Mouse (Mus musculus) CH12.LX (cell line): Measurements from ENCODE around the gene 6030468B19Rik. TPM values are rescaled to one million over a fixed set of nuclear protein-coding genes. Genes with fewer than 3 reads are reported as not detected.

Experiments used
- DNase-seq: peaks from one replicate; pipeline ENCODE4 v3.0.0-alpha.2; 2013; ENCODE audit errors: extremely low read depth
- H3K27ac ChIP-seq: 2 replicates; pipeline ENCODE4 v1.5.1; 2012; ENCODE audit warnings: low read depth, mild to moderate bottlenecking, control low read depth, moderate library complexity; ENCODE audit not compliant: insufficient read depth
- H3K27me3 ChIP-seq: replicated peaks from 2 replicates; pipeline ENCODE3; 2012; ENCODE audit warnings: inconsistent platforms
- H3K36me3 ChIP-seq, 2 experiments: replicated peaks in 1 of 2; 2 replicates each; pipeline versions ENCODE3 to v1.6.1; 2012; ENCODE audit warnings: inconsistent platforms in 1 of 2, low read length in 1 of 2, mild to moderate bottlenecking in 1 of 2, mixed read lengths in 1 of 2, moderate library complexity in 1 of 2; ENCODE audit not compliant: control insufficient read depth in 1 of 2, insufficient read depth in 1 of 2
- H3K4me1 ChIP-seq, 2 experiments: 2 replicates each; pipeline ENCODE4 v1.6.1; 2012; ENCODE audit warnings: inconsistent platforms in 1 of 2, moderate library complexity in 1 of 2; ENCODE audit not compliant: insufficient read depth in 2 of 2, control insufficient read depth in 1 of 2
- H3K4me2 ChIP-seq: 2 replicates; pipeline ENCODE4 v1.6.1; 2012; ENCODE audit warnings: low read depth, mild to moderate bottlenecking, control low read depth; ENCODE audit not compliant: poor library complexity, insufficient read depth, severe bottlenecking
- H3K4me3 ChIP-seq, 3 experiments: fragments of 150-350 bp in 1 of 3; sonication (generic) in 1 of 3; replicated peaks in 1 of 3; 2 replicates each; pipeline versions ENCODE3 to v1.5.1; 2011 to 2012; ENCODE audit warnings: low read depth in 2 of 3, low read length in 2 of 3, mild to moderate bottlenecking in 2 of 3, moderate library complexity in 2 of 3, control low read depth in 1 of 3, improper control_type of control experiment in 1 of 3, inconsistent platforms in 1 of 3, mixed read lengths in 1 of 3; ENCODE audit not compliant: poor library complexity in 1 of 3
- H3K79me2 ChIP-seq: replicated peaks from 2 replicates; pipeline ENCODE4 v1.6.1; 2012; ENCODE audit warnings: mild to moderate bottlenecking, moderate library complexity; ENCODE audit not compliant: control insufficient read depth, poor library complexity, insufficient read depth, severe bottlenecking; ENCODE audit errors: extremely low read depth
- H3K9ac ChIP-seq: 2 replicates; pipeline ENCODE4 v1.6.1; 2012; ENCODE audit warnings: low read depth, mild to moderate bottlenecking, control low read depth, moderate library complexity; ENCODE audit not compliant: insufficient read depth
- H3K9me3 ChIP-seq: replicated peaks from 2 replicates; pipeline ENCODE3; 2012; ENCODE audit warnings: low read length, inconsistent platforms, mixed read lengths
- CHD1 ChIP-seq: IDR thresholded peaks from 2 replicates; pipeline ENCODE4 v1.6.1; 2012; ENCODE audit warnings: low read depth, low read length, improper control_type of control experiment, inconsistent platforms
- CHD2 ChIP-seq: IDR thresholded peaks from 2 replicates; pipeline ENCODE4 v1.6.1; 2011; ENCODE audit warnings: low read length, improper control_type of control experiment
- GABPA ChIP-seq: IDR thresholded peaks from 2 replicates; pipeline ENCODE4 v1.6.1; 2012; ENCODE audit warnings: low read depth, low read length, improper control_type of control experiment, inconsistent platforms; ENCODE audit not compliant: insufficient replicate concordance
- IRF4 ChIP-seq: IDR thresholded peaks from 2 replicates; pipeline ENCODE4 v1.6.1; 2014; ENCODE audit warnings: low read depth, mild to moderate bottlenecking, inconsistent platforms, low read length, improper control_type of control experiment
- JUN ChIP-seq: IDR thresholded peaks from 2 replicates; pipeline ENCODE4 v1.6.1; 2011; ENCODE audit warnings: low read depth, mild to moderate bottlenecking, low read length, improper control_type of control experiment, moderate library complexity; ENCODE audit not compliant: insufficient read depth
- MAFK ChIP-seq: IDR thresholded peaks from 2 replicates; pipeline ENCODE4 v1.6.1; 2011; ENCODE audit warnings: low read length, improper control_type of control experiment; ENCODE audit not compliant: insufficient replicate concordance
- MAX ChIP-seq: IDR thresholded peaks from 2 replicates; pipeline ENCODE4 v1.6.1; 2011; ENCODE audit warnings: low read length, improper control_type of control experiment
- MAZ ChIP-seq: IDR thresholded peaks from 2 replicates; pipeline ENCODE4 v1.6.1; 2012; ENCODE audit warnings: low read depth, mild to moderate bottlenecking, inconsistent platforms, low read length, improper control_type of control experiment, moderate library complexity
- MEF2A ChIP-seq: IDR thresholded peaks from 2 replicates; pipeline ENCODE4 v1.6.1; 2014; ENCODE audit warnings: low read depth, mild to moderate bottlenecking, inconsistent platforms, low read length, improper control_type of control experiment, borderline replicate concordance
- MXI1 ChIP-seq: IDR thresholded peaks from 2 replicates; pipeline ENCODE4 v1.6.1; 2011; ENCODE audit warnings: mild to moderate bottlenecking, low read depth, low read length, improper control_type of control experiment
- MYC ChIP-seq: IDR thresholded peaks from 2 replicates; pipeline ENCODE4 v1.6.1; 2011; ENCODE audit warnings: low read depth, mild to moderate bottlenecking, improper control_type of control experiment, low read length
- NELFE ChIP-seq: IDR thresholded peaks from 2 replicates; pipeline ENCODE4 v1.6.1; 2011; ENCODE audit warnings: low read depth, low read length, improper control_type of control experiment
- PAX5 ChIP-seq: IDR thresholded peaks from 2 replicates; pipeline ENCODE4 v1.6.1; 2012; ENCODE audit warnings: low read length, inconsistent platforms, mixed read lengths
- POLR2AphosphoS2 ChIP-seq: IDR thresholded peaks from 2 replicates; pipeline ENCODE4 v1.6.1; 2011; ENCODE audit warnings: low read depth, low read length, improper control_type of control experiment
- RAD21 ChIP-seq: IDR thresholded peaks from 2 replicates; pipeline ENCODE4 v1.6.1; 2011; ENCODE audit warnings: low read depth, mild to moderate bottlenecking, low read length, improper control_type of control experiment, moderate library complexity
- SIN3A ChIP-seq: IDR thresholded peaks from 2 replicates; pipeline ENCODE4 v1.6.1; 2012; ENCODE audit warnings: low read length, improper control_type of control experiment, inconsistent platforms
- ZC3H11A ChIP-seq: IDR thresholded peaks from 2 replicates; pipeline ENCODE4 v1.6.1; 2012; ENCODE audit warnings: low read depth, mild to moderate bottlenecking, inconsistent platforms, low read length, improper control_type of control experiment
- ZMIZ1 ChIP-seq: IDR thresholded peaks from 2 replicates; pipeline ENCODE4 v1.6.1; 2012; ENCODE audit warnings: low read depth, mild to moderate bottlenecking, inconsistent platforms, low read length, improper control_type of control experiment
- dilution Hi-C: fragments of 300-500 bp; cut with MboI; formaldehyde crosslinking; loops from 2 replicates; pipeline ENCODE4 v1.14.3; 2020; ENCODE audit warnings: low sequenced_read_pairs; ENCODE audit not compliant: extremely low pct_unique_long_range_greater_than_20kb, extremely low pct_ligation_motif_present
- in situ Hi-C: fragments of 300-500 bp; cut with MboI; formaldehyde crosslinking; loops from 3 replicates; pipeline ENCODE4 v1.14.3; 2019; ENCODE audit warnings: low sequenced_read_pairs, low pct_ligation_motif_present, low pct_unique_long_range_greater_than_20kb, mixed read lengths
- polyA plus RNA-seq: library from polyadenylated mRNA; unstranded; fragments of >175 nt; gene quantifications from 2 replicates; pipeline ENCODE4 v1.2.1, GENCODE M21; 2012; ENCODE audit warnings: low read depth; ENCODE audit not compliant: insufficient read length
- total RNA-seq, 2 experiments: library from RNA; depleted of rRNA; stranded (reverse); fragments of 300-350 nt in 1 of 2; fragments of >200 nt in 1 of 2; gene quantifications; 2 replicates each; pipeline ENCODE4 v1.2.3; 2012 to 2014

Gene 6030468B19Rik
- total and polyA plus RNA-seq, 3 experiments = 0.93 to 1.7 (median 1.5) TPM

DNA sequence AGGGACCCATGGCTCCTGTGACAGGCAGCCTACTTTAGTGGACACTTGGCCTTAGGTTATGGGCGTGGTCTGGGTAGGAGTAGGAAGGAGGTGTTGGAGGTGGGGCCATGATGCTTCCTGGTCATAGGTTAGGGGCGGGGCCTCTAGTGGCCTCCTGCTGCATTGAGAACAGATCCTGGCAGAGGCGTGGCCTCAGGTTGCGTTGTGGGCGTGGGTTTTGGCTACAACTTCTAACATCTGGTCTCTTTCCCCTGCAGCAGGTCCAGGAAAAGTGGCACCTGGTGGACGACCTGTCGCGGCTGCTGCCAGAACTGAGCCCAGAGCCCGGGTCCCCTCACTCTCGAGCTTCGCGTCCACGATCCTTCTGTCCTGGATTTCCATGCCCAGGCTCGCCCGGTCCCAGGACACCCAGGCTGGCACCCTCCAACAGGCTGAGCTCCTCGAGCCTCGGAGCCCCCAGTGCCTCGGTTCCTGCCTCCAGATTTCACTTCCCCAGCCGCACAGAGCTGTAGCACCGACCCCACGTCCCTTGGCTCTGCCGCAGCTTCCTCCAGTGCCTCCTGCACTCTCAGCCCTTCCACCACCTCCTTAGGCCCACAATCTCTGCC is 5.1 kb upstream of the 6030468B19Rik start (continued):
- TF ChIP-seq MAX (peak; percentile 75; the same call in 1 of the 2 replicates), CHD2 (no peak), MYC (0 out of 2 replicates have a peak, but pooled peaks have one; percentile 55), MAZ (peak; percentile 88; the same call in 1 of the 2 replicates), ZMIZ1 (0 out of 2 replicates have a peak, but pooled peaks have one; percentile 38), MEF2A (peak; percentile 59), RAD21 (no peak), MAFK (no peak), MXI1 (peak; percentile 70), IRF4 (peak; percentile 83), PAX5 (no peak), SIN3A (peak; percentile 91), ZC3H11A (no peak), NELFE (peak; percentile 64), CHD1 (no peak)

- H3K27ac ChIP-seq = no peak overlapping the region
- no peak for DNase-seq
- H3K4me2 ChIP-seq = no peak overlapping the region
- H3K27me3 ChIP-seq = no peaks in the 10 kb centered on the region
- H3K79me2 ChIP-seq = no peaks in the 10 kb centered on the region
- in situ Hi-C loops (loop anchor here (5.0 kb wide), 1 partner anchor 33 kb away; the partner anchor contains the start of genes Afmid and Tk1), dilution Hi-C loops (no loop called here)
- no peak overlapping the region for H3K4me3 ChIP-seq
- H3K9ac ChIP-seq = no peak overlapping the region
- H3K4me1 ChIP-seq = peaks cover 49 to 87% of the 10 kb centered on the region in 2 experiments
- no peaks in the 10 kb centered on the region for H3K9me3 ChIP-seq
- no peak for TF ChIP-seq MXI1
- no peak for TF ChIP-seq RAD21
- no peak for TF ChIP-seq JUN
- TF ChIP-seq POLR2AphosphoS2 = no peak
- TF ChIP-seq MAZ = no peak
- TF ChIP-seq NELFE = no peak
- no peak for TF ChIP-seq GABPA
- no peak for TF ChIP-seq ZC3H11A
- H3K36me3 ChIP-seq = peaks cover 0 to 4% of the 10 kb centered on the region in 2 experiments
These were observed 3.4 kb upstream of the 6030468B19Rik start for GRCm38 (mm10) chr11:117794035-117794551.
